Mouse (Mus musculus) adrenal gland, postnatal 25 days (tissue): Measurements from ENCODE around the gene Emc9. TPM values are rescaled to one million over a fixed set of nuclear protein-coding genes. Genes with fewer than 3 reads are reported as not detected.

Experiments used
- DNase-seq: peaks from one replicate; pipeline ENCODE4 v3.0.0; 2021; ENCODE audit warnings: mixed read lengths
- total RNA-seq: library from RNA; stranded (reverse); gene quantifications from 2 replicates; pipeline ENCODE4 v1.2.3, GENCODE M21; 2021

Gene Emc9
- total RNA-seq, 1 experiment from 2014 or later = 61.6 TPM

DNA sequence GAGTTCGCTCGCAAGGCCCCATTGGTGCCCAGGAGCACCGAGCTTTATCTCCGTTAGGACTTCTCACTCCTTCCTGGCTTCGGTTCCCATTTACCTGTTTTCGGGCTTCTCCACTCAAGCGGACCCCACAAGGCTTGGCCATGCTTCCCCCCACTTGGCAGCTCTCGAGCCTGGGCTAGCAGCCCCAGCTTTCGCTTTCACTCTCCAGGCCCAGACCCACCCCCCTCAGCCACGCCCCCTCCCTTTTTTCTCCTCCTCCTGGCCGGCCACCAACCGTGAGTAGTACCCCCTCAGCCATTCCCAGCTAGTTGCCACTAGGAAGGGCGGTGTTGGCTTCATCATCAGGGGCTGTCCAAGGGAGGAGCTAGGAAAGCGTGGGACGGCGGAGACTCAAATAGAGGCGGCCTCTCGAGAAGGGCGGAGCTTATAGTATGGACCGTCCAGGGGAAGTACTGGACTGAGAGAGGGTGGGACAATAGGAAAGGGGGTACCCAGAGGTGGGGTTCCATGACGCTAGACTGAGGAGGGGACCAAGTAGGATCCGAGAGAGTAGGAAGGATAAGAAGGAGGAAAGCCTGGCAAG, 5.7 kb upstream of the Emc9 start, which contains the start of gene Psme2:
TSS of gene Psme2 (minus strand) at position 366 of the 583 bp plus-strand sequence.
- peak; percentile 90 for DNase-seq

DNA sequence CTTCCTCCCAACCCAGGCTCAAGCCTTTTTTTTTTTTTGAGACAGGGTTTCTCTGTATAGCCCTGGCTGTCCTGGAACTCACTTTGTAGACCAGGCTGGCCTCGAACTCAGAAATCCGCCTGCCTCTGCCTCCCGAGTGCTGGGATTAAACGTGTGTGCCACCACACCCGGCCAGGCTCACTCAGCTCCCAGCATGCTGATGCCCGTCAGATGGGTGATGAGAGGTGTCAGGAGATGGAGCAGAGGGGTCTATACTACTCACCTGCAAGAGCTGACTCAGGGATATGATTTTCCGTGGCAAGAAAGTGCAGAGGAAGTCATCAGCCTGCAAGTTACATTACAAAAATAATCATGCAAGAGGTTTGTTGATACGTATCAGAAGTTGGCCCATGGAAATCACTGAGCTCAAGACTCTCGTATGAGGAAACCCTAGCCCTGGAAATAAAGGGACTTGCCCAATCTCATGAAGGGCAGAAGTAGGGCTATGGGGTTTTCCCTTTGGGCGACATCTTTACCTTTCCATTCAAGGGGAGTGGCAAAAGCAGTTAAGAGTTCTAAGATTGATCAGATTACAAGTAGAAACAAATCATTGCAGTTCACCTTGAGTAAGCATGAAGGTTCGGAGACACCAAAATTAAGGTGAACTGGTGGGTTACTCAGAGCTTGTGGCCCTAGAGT, 4.8 kb upstream of the Emc9 start:
- DNase-seq = no peak

GRCm38 (mm10) chr14:55589271-55589670, 4.2 kb upstream of the Emc9 start:
- DNase-seq = no peak

- no peak for DNase-seq
Observed at GRCm38 (mm10) chr14:55586149-55586548, 1.0 kb upstream of the Emc9 start.

GRCm38 (mm10) chr14:55585566-55585960, 461 bp upstream of the Emc9 start:
- no peak for DNase-seq

DNA sequence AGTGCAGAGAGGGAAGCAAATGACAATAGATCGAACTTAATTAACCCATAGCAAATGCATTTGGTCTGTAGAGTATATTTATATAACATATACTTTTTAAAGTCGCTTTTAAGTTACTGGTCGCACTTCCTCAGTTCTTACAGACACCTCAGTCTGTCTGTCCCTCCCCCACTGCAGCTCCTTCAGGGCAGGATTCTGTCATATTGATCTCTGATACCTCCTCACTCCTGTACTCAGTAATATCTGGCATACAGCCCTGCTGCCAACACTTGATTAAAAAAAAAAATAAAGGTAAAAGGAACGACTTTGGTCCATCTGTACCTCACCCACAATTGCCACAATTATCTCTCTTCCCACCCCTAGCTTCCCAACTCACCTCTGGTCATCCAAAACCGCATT, 800 bp downstream of the Emc9 start:
- DNase-seq = no peak

GRCm38 (mm10) chr14:55581981-55582681, 3.0 kb downstream of the Emc9 start:
- DNase-seq = no peak

DNA sequence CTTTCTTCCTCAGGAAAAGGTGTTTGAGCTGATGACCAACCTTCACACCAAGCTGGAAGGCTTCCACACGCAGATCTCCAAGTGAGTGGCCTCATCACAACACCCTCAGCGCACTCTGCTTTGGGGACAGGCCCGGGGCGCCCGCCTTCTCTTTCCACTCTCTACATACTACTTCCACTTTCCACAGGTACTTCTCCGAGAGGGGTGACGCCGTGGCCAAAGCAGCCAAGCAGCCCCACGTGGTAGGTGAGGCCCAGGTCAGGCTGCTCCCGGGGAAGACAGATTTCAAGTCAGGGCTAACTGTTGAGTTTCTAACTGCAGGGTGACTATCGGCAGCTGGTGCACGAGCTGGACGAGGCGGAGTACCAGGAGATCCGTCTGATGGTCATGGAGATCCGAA, 4.4 kb downstream of the Emc9 start:
- no peak for DNase-seq

DNA sequence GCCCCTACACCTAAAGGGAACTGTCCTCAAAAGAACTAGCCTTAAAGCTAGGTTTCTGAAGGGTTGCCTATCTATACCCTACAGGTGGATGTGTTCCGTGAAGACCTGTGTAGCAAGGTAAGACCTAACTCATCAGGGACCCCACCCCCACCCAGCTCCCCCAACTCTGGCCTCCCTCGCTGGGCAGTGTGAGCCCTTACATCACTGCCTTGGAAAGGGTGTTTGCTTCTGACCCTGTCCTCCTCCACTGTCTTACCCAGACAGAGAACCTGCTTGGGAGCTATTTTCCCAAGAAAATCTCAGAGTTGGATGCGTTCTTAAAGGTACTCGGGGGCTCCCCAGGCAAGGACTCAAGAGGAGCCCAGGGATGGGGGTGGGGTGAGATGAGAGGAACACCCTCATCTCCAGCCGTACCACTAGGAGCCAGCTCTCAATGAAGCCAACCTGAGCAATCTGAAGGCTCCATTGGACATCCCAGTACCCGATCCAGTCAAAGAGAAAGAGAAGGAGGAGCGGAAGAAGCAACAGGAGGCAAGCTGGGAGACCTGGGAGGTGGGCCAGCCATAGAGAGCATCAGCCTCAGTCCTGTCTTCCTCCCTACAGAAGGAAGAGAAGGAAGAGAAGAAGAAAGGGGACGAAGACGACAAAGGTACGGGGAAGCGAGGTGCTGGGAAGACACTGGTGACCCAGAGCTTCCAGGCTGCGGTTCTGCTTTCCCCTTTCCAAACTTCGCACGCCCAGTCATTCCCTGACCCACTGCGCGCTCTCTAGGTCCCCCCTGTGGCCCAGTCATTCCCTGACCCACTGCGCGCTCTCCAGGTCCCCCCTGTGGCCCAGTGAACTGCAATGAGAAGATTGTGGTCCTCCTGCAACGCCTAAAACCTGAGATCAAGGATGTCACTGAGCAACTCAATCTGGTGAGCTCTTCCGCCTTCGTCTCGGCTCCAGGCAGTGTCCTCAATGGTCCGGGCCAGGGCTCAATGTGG, 5.3 kb downstream of the Emc9 start:
- DNase-seq = no peak

GRCm38 (mm10) chr14:55578668-55579269, 6.3 kb downstream of the Emc9 start:
- DNase-seq = peak; percentile 80

GRCm38 (mm10) chr14:55577871-55578667, 7.0 kb downstream of the Emc9 start, which contains the start of gene Psme1:
Gene Psme1 (plus strand): TSS chr14:55578123.
- DNase-seq = peak; percentile 83

DNA sequence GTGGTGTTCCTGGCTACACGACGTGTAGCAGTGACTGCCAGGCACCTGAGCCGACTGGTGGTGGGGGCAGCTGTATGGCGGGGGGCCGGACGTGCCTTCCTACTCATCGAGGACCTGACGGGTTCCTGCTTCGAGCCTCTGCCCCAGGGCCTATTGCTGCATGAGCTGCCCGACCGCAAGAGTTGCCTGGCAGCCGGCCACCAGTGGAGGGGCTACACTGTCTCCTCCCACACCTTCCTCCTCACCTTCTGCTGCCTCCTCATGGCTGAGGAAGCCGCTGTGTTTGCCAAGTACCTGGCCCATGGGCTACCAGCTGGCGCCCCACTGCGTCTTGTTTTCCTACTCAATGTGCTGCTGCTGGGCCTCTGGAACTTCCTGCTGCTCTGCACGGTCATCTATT, 8.7 kb downstream of the Emc9 start:
- DNase-seq = no peak

- DNase-seq = no peak
Observed at GRCm38 (mm10) chr14:55575711-55576110, 9.4 kb downstream of the Emc9 start.

- no peak for DNase-seq
Observed at GRCm38 (mm10) chr14:55575302-55575701, 9.8 kb downstream of the Emc9 start, which contains the start of gene Fitm1. Gene Fitm1 (plus strand): TSS chr14:55575617.

DNA sequence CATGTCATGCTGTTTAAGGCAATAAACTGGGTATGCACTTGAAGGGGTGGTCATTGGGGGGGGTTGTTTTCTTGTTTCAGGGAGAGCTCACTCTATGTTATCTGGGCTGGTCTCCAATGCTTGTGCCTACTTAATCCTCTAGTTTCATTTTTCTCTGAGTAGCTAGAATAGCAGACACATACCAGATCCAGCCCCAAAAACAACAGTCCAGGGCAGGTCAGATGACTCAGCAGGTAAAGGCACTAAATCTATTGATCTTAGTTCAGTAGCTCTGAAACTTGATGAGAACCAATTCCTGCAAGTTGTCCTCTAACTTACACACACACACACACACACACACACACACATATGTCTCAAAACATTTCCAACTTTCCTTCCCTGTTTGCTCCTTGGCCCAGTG, 13.3 kb downstream of the Emc9 start:
- DNase-seq = no peak

- DNase-seq = no peak
Observed at GRCm38 (mm10) chr14:55570588-55570987, 14.5 kb downstream of the Emc9 start.

DNA sequence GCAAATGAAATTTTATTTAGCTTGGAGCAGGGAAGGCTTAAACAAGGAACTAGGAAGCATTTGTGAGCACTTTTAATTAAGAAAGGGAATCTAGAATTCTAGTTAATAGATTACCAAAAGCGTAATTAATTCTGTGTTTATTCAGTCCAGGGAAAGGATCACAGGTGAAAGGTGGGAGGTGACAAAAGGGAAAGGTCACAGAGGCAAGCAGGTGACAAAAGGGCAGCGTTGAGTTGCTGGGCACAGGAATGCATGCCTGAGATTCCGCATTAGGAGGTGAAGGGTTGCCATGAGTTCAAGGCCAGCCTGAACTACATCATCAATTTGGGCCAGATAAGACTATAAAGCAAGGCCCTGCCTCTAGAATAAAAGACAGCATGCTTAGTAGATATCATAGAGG, 17.6 kb downstream of the Emc9 start:
- no peak for DNase-seq

- DNase-seq = no peak
Observed at GRCm38 (mm10) chr14:55565748-55566147, 19.4 kb downstream of the Emc9 start.

- no peak for DNase-seq
Observed at GRCm38 (mm10) chr14:55563249-55563648, 21.9 kb downstream of the Emc9 start.

GRCm38 (mm10) chr14:55561860-55562259, 23.2 kb downstream of the Emc9 start:
- DNase-seq = no peak
